Mouse (Mus musculus): ENCODE measurements at regions not wholly inside any gene's neighbourhood (a gene's known extent, or its start where the extent isn't known, plus 50 kb on each side); places are given as distances from the start of the nearest gene placed in this dataset.

DNA sequence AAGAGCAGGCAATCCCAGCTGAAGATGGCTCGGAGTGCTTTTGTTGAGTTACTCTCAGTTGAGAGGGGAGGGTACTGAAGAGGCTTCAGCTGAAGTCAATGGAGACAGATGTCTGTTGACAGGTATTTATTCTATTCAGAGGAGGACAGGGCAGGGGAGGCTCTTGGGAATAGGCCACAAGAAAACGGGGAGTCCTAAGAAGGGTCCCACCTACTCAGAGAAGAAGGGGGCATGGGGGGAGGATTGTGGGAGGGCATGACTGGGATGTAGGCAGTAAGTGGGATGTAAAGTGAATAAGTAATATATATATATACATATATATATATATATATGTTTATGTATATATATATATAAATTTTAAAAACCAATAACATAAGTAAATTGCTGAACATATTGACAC, 73.9 kb upstream of the Zdhhc17 start:
- no peak for ATAC-seq (replicated peaks in 1 of 2; ENCODE audit: insufficient read depth in 1 of 2, low FRiP score in 2 of 2, low TSS enrichment in 1 of 2, low read depth in 1 of 2, poor library complexity in 2 of 2, severe bottlenecking in 2 of 2)

DNA sequence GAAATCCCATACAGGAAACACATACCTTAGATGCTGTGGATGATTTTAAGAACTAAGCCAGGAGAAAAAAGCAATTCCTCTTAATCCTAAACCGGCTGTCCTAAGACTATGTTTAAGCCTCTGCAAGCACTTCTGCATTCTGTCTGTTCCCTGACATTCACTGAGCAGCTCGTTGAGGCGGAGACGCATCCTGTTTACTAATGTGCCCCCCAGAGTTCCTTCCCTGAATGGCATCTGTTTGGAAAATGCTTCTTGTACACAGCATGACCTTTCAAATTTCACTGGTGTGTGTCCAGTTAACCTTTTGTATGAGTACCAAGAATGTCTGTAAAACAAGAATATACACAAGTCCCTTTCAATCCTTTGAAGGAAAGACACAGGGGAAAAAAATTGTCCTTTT, 73.4 kb upstream of the Zdhhc17 start:
- ATAC-seq (replicated peaks in 1 of 2; ENCODE audit: insufficient read depth in 1 of 2, low FRiP score in 2 of 2, low TSS enrichment in 1 of 2, low read depth in 1 of 2, poor library complexity in 2 of 2, severe bottlenecking in 2 of 2) = peak in 1 of 2 experiments; percentile 62; a peak in 1 of 4 replicates

DNA sequence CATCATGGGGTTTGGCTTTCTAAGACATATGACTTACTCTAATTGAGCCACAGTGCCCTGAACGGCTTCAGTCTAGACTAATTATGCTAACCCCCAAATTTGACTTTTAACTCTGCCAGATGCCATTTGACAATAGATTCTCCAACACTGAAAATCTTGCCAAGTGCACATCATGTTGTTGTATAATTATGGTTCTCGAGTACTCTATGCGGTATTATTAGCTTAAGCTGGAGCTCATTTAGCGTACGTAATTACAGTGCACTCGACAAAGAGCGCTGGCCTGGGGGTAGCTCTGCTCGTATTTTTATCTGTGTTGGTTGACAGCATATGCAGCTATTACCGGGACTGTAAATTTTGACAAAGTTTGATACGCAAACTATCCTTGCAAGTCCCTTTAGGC, 70.4 kb upstream of the Zdhhc17 start:
- no peak for ATAC-seq (replicated peaks in 1 of 2; ENCODE audit: insufficient read depth in 1 of 2, low FRiP score in 2 of 2, low TSS enrichment in 1 of 2, low read depth in 1 of 2, poor library complexity in 2 of 2, severe bottlenecking in 2 of 2)

DNA sequence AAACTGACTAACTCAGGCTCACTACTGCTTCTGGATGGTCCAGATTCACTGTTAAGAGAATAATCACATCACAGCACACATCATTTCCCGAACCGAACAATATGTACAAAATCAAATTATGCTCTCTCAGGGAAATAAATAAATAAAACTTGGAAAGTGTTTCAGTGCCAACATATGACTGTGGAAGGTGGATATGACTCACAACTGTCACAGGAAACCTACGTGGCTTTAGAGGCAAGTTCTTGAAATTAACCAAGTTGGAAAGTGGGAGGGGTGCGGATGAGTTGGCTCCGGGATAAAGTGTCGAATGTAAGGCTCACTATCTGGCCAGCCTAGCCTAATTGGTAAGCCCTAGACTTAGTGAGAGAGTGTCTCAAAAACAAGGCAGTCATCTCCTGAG, 69.1 kb upstream of the Zdhhc17 start:
- no peak for ATAC-seq (replicated peaks in 1 of 2; ENCODE audit: insufficient read depth in 1 of 2, low FRiP score in 2 of 2, low TSS enrichment in 1 of 2, low read depth in 1 of 2, poor library complexity in 2 of 2, severe bottlenecking in 2 of 2)

GRCm38 (mm10) chr10:111077632-111078031, 67.7 kb upstream of the Zdhhc17 start:
- no peak for ATAC-seq (replicated peaks in 1 of 2; ENCODE audit: insufficient read depth in 1 of 2, low FRiP score in 2 of 2, low TSS enrichment in 1 of 2, low read depth in 1 of 2, poor library complexity in 2 of 2, severe bottlenecking in 2 of 2)

DNA sequence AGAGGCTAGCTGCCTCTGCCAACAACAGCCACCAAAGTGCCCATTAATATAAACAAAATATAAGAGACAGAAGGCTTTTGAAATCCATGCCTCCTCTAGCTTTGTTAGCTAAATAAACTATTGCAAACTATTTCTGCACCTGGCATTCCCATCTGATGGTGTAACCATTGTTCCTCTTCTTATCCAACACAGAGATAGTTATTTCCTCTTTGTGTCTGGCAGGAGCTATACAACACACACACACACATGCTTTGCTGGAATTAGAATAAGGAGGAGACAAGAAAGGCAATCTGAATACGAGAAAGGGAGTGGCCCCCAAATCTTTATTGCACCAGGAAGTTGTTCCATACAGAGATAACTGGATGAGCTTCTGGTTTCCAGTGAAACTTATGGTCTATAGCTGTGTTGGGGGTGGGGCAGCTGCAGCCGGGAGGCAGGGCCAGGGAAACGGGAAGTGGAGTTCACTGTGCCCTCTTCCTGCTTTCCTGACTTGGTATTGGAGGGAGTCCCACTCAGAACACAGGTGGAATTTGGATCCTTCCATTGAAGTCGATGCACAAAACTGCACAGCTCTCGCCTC, 64.0 kb upstream of the Zdhhc17 start:
- peak in 1 of 2 experiments; percentile 51; a peak in 1 of 4 replicates for ATAC-seq (replicated peaks in 1 of 2; ENCODE audit: insufficient read depth in 1 of 2, low FRiP score in 2 of 2, low TSS enrichment in 1 of 2, low read depth in 1 of 2, poor library complexity in 2 of 2, severe bottlenecking in 2 of 2)

GRCm38 (mm10) chr10:111073262-111073661, 63.3 kb upstream of the Zdhhc17 start:
- ATAC-seq (replicated peaks in 1 of 2; ENCODE audit: insufficient read depth in 1 of 2, low FRiP score in 2 of 2, low TSS enrichment in 1 of 2, low read depth in 1 of 2, poor library complexity in 2 of 2, severe bottlenecking in 2 of 2) = no peak

DNA sequence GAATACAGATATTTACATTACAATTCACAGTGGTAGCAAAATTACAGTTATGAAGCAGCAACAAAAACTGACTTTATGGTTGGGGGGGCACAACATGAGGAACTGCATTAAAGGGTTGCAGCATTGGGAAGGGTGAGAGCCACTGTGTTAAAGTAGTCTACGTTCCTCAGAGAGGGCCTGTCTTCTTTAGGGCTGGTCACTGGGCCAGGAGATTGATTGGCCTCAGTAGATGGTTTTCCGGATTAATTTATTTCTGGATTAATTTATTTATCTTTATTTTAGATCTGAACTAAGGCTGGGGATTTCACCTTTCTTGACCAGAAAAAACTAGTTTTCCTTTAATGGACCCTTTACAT, 62.6 kb upstream of the Zdhhc17 start:
- ATAC-seq (replicated peaks in 1 of 2; ENCODE audit: insufficient read depth in 1 of 2, low FRiP score in 2 of 2, low TSS enrichment in 1 of 2, low read depth in 1 of 2, poor library complexity in 2 of 2, severe bottlenecking in 2 of 2) = no peak

DNA sequence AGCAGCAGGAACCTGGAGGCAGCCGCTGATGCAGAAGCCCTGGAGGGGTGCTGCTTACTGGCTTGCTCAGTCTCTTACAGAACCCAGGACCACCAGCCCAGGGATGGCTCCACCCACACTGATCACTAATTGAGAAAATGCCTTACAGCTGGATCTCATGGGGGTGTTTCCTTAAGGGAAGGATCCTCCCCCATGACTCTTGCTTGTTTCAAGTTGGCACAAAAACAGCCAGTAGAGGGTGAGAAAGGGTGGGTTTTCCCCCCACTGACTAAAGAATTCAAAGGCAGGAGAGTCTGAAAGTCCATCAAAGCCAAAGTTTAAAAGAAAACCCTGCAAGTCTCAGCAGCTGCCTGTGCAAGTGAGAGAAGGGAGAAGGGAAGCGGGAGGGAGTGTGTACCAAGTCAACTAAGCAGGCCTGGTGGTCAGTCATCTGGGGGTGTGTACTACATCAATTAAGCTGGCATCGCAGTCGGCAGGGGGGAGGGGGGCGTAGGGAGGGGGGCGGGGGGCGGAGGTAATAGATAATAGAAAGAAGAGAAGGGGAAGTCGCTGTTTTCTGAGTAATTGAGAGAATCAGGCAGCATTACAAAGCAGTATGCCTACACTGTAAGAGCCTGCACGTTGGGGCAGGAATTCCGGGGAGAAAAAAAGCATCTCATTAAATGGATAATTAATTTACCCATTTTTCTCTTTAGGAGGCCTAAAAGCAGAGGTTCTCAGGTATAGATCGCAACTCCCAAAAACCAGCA, 62.0 kb upstream of the Zdhhc17 start:
- no peak for ATAC-seq (replicated peaks in 1 of 2; ENCODE audit: insufficient read depth in 1 of 2, low FRiP score in 2 of 2, low TSS enrichment in 1 of 2, low read depth in 1 of 2, poor library complexity in 2 of 2, severe bottlenecking in 2 of 2)

GRCm38 (mm10) chr10:111066146-111066545, 56.2 kb upstream of the Zdhhc17 start:
- ATAC-seq (replicated peaks in 1 of 2; ENCODE audit: insufficient read depth in 1 of 2, low FRiP score in 2 of 2, low TSS enrichment in 1 of 2, low read depth in 1 of 2, poor library complexity in 2 of 2, severe bottlenecking in 2 of 2) = no peak

DNA sequence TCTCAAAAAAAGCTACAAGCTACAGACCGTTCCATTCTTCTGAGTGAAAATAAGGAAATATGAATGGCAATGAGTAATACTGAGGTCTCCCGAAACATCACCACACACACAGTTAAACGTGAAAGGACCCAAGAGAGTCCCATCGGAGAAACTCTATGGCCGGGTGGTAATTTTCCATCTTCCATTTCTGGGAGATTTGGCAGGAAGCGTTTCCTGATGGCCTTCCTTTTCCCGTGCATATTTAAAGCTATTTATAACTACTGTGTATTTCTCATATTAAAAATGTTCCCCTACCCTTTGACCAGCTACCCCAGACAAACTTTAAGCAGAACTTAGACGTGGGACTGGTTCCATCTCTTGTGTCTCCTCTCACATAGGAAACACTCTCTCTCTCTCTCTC, 50.7 kb upstream of the Zdhhc17 start:
- no peak for ATAC-seq (replicated peaks in 1 of 2; ENCODE audit: insufficient read depth in 1 of 2, low FRiP score in 2 of 2, low TSS enrichment in 1 of 2, low read depth in 1 of 2, poor library complexity in 2 of 2, severe bottlenecking in 2 of 2)

Data from hematopoietic stem cell, adult 5-6 weeks (primary cell).